Mouse (Mus musculus): ENCODE measurements around the gene Lpxn. TPM values are rescaled to one million over a fixed set of nuclear protein-coding genes. Genes with fewer than 3 reads are reported as not detected.
A peak's percentile ranks its signal among the peaks of the same experiment; 100 is the strongest.

Gene Lpxn
- total RNA-seq, 2 experiments from 2014 or later, result 1.6 to 2.2 TPM

DNA sequence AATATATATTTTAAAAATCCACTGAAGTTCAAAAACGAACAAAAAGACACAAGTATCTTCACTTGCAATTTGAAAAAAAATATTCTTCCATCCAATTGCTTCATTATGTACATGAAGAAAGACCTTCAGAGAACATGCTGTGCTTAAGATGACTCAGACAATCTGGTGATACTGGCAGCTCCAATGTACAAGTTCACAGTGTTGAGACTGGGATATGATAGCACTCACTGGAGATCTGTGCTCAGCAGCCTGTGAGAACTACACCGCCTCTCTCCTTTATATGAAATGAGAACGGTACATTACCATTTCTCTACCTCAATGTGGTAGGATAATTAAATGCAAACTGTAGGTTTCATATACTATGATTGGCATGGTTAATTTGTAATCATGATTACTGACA lies 6.8 kb downstream of the Lpxn start:
- no peak for DNase-seq (ENCODE audit: extremely low spot score in 1 of 2, low spot score in 1 of 2)

DNA sequence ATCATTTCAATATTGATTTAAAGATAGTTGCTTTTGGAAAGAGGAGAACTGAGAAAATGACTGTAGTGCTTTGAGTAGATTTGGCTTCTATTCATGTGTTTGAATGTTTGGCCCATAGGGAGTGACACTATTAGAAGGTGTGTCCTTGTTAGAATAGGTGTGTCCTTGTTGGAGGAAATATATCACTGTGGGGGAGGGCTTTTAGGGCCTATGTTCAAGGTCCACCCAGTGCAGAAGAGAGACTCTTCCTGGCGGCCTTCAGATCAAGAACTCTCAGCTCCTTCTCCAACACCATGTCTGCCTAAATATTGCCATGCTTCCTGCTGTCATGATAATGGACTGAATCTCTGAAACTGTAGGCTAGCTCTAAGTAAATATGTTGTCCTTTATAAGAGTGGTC lies 8.2 kb downstream of the Lpxn start:
- no peak for DNase-seq (ENCODE audit: extremely low spot score in 1 of 2, low spot score in 1 of 2)

DNA sequence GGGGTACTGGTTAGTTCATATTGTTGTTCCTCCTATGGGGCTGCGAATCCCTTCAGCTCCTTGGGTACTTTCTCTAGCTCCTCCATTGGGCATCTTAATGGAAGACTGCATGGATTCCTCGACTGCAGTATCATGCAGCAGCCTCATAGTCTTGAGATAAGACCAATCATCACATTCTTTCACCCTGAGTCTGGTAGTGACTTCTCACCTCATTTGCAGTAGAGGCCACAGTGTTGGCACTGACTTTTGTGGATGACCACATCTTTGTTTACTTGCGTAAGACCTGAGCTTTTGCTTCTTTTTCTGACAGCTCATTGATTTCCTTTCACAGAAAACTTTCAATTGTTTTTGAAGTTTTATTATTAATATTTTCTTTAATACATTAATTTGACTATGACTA lies 9.7 kb downstream of the Lpxn start:
- no peak for DNase-seq (ENCODE audit: extremely low spot score in 1 of 2, low spot score in 1 of 2)

DNA sequence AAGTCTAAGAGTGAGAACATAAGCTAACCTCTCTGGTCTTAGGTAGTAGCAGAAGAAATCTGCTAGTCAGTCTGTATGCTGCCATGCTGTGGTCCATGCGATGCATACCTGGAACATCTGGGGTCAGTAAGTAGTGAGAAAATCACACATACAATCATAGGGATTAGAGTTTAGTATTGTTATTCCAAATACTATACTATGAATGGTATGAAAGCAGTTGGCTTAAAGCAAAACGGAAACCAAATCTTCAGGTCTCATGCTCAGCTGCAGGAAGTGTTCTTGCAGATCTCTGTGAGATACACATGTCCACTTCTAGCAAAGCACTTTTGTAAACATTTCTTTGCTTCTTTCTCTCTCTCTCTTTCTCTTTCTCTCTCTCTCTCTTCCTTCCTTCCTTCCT lies 10.2 kb downstream of the Lpxn start:
- no peak for DNase-seq (ENCODE audit: extremely low spot score in 1 of 2, low spot score in 1 of 2)

DNA sequence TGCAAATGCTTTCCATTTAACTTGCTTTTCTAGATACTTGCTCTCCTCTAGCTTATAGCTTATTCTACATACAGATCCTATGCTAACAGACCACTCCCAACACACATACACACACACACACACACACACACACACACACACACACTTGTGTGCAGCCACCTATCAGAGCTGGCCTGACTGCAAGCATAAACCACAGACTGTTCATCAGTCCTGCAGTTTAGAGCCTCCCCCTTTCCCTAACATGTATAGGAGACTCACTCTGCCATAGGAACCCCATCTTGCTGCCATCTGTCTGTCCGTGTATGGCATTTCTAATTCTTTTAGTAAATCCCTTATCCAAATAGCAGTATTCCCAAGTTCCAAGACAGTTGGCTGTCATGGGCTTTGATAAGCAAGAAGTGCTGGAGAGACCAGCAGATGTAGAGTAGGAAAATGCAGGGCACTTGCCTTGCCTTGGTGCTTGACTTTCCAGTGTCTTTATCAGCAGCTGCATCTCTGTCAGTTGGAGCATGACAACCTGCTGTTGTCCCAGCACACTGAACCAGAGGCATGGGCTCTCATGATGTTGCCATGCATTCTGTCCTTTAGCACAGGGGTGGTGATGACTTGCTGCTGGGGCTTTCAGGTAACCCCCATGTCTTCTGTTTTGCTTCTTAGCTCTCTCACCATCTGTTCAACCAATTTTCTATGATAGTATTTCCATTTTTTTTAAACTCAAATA lies 16.8 kb downstream of the Lpxn start:
- DNase-seq (ENCODE audit: extremely low spot score in 1 of 2, low spot score in 1 of 2), result no peak

DNA sequence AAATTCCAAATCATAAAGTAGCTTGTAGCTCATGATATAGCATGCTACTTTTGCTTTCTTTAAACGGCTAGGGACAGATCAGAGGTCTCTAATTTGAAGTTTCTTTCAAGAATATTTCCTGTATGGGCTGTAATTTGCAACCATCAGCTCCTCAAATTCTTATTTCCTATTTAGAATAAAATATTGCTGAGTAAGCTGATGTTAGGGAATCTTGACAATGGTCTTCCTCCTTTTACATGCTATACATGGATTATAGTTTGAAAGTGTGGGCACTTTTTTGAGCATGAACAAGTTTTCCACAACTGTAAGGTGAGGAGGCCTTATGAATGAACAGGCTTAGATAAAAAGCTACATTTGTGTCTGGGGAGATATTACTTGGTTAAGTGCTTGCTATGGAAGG lies 17.9 kb downstream of the Lpxn start:
- DNase-seq (ENCODE audit: extremely low spot score in 1 of 2, low spot score in 1 of 2), result no peak

DNA sequence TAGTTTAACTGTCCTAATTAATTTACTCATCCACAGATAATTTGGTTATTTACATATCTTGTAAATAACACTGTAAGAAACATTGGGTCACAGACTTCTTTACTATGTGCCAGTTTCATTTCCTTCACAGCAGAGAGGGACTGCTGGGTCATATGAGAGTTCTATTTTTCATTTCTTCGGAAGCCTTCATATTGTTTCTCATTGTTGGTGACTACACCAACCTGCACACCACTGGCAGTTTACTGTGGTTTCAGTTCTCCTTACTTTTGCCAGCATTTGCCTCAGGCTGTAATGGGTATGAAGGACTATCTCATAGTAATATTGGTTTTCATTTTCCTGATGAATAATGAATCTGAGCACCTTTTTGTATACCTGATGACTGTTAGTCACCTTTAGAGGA lies 22.5 kb downstream of the Lpxn start:
- DNase-seq (ENCODE audit: extremely low spot score in 1 of 2, low spot score in 1 of 2), result no peak

DNA sequence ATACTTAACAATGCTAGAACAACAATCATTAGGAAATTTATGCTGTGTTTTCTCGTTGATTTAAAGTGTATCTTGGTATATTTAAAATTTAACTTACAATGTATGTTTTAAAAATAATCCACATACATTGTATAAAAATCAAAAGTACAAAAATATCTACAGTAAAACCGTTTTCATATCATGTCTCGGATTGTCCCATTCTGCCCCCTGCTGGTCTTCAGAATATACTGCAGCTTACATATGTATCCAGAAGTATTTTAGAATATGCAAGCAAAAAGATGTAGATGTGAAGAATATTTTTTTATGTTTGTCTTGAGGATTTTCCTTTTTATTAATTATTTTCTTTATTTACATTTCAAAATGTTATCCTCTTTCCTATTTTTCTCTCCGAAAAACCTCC lies 24.4 kb downstream of the Lpxn start:
- peak in 1 of 2 experiments; percentile 18 for DNase-seq (ENCODE audit: extremely low spot score in 1 of 2, low spot score in 1 of 2)

DNA sequence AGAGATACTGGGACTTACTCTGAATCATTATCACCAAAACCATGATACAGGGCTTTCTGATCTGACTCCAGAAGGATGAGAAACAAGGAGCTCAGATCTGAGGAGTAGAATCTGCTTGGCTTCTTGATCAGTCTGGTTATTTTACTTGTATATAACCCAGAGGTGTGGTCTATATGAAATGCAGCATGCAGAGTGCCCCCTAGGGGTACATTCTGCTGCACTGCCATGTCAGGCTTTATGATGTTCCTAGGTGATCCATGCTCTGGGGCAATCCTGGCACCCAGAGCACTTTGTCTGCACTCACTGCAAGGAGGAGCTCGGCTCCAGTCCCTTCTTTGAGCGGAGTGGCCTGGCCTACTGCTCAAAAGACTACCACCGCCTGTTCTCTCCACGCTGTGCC lies 28.6 kb downstream of the Lpxn start:
- no peak for DNase-seq (ENCODE audit: extremely low spot score in 1 of 2, low spot score in 1 of 2)

DNA sequence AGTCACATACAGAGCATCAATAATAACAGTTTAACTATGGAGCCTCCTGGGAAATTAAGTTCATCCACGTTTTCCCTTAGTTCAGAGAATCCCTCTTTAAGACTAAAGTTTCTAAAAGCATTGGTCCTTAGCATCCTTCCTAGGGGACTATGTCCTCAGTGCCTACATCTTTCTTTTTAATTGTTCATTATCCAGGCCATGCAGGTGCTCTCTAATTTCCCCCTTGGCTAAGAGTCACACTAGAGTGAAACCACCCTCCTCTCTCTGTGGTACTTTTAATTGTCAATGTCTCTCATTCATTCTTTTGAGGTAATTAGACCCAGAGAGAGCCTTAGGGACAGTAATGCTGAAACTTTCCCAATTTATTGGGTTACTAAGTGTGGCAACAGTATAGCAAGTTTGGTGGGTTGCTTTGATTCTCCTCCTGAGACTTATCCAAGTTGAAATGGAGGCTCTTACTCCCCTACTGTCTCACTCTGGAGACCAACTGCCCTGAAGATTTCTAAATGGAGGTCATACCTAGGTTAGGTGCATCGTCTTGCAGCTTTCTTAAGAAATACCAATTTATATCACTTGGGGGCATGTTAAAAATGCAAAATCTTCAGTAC lies 34.9 kb downstream of the Lpxn start:
- no peak for DNase-seq (ENCODE audit: extremely low spot score in 1 of 2, low spot score in 1 of 2)

DNA sequence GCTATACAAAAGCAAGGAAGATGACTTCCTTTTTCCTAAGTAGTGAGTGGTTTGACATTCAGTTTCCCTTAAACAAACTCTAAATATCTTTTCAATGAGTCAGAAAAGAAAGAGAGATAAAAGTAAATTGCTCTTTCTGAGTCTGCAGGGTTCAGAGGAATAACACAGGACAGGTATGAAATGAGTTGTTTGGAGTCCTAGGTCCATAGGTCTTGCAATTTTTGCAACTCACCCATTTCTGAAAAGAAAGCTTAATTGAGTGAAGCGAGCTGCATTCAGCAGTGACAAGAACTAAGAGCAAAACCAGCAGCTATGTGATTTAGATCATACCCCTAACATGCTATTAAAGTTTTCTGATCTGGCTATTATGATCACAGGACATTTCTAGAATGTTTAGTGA lies 35.6 kb downstream of the Lpxn start:
- no peak for DNase-seq (ENCODE audit: extremely low spot score in 1 of 2, low spot score in 1 of 2)

DNA sequence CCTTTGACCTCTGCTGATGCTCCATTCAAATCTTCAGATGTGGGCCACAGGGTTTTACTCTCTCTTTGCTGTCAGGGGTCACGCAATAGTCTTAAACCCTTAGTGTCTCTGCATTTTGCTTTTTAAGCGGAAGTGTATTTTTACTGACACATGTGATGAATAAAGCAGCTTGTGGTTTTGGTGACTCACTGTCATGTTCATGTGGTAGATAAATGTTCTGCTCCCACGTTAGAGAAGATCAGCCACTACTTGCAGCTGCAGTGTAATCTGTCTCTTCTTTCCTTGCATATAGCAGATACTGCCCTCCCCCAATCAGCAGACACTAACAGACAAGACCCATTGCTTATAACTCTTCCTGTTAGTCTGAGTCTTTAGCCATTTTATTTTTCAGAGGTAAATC lies 37.6 kb downstream of the Lpxn start:
- DNase-seq (ENCODE audit: extremely low spot score in 1 of 2, low spot score in 1 of 2), result no peak

DNA sequence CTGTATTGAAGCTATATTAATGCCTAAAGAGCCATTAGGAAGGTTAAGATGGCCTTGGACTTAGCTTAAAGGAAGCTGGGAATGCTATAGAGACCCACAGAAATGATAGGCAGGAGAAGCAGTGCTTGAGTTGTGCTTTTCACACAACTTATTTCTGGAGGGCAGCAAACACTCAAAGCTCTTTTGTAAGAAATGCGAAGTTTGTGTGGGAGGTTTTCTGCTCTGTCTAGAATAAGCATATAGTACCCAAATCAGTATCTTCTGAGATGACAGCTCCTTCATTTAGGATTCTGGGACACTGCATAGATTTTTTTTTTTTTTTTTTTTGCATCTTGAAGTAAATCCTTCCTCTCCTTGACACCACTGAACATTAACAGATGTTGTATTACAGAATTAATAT lies 42.5 kb downstream of the Lpxn start:
- no peak for DNase-seq (ENCODE audit: extremely low spot score in 1 of 2, low spot score in 1 of 2)

DNA sequence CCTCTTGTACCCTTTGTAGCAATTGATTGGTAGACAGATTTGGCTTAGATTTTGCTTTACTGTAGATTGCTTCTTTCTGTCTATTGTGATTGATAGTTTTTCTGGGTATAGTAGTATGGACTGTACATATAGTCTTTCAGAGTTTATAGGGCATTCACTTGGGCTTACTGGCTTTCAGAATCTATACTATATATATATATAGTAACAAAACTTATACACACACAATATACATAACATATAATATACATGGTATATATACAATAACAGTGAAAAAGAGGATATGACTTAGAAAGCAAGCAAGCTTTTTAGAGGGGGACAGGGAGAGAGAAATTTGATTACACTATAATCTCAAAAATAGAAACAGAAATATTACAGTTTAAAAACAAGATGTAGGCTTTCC lies 50.4 kb downstream of the Lpxn start, which contains the start of gene Gm5244:
Gm5244 (plus strand) TSS at position 301 of the 400 bp plus-strand sequence.
- DNase-seq (ENCODE audit: extremely low spot score in 1 of 2, low spot score in 1 of 2), result no peak

DNA sequence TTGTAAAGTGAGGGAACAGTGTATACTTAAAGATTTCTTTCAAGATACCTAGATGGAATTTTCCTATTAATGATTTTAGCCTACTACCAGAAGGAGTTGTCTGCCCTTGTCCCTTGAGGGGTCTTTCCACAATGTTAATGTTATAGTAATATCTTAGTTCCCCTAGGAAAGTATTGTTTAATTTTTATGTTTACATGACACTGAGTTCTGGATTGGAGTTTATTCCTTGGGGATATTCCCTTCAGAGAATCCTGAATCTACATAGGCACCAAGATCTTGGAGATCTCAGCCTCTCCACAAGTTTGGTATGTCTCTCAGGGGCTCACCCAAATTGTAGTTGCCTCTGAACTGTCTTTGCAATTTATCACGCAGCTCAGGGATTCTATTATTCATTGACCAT lies 61.0 kb downstream of the Lpxn start, which contains the start of gene Olfr1444:
Olfr1444 (plus strand) TSS at position 301 of the 400 bp plus-strand sequence.
- DNase-seq (ENCODE audit: extremely low spot score in 1 of 2, low spot score in 1 of 2), result no peak

Other genes with a start within 250 kb of the Lpxn start
- gene Gm4952, start 196.2 kb upstream of the Lpxn start, total RNA-seq (2021), result not detected
- gene Glyat, start 162.9 kb upstream of the Lpxn start, total RNA-seq (2021), result under 1 TPM in 1 of 2 experiments, not detected in 1; 0.22 TPM
- not detected for gene Olfr1442, start 125.8 kb upstream of the Lpxn start, total RNA-seq (2021)
- not detected for gene Olfr1443, start 118.1 kb upstream of the Lpxn start, total RNA-seq (2021)
- not detected for gene Keg1, start 100.4 kb upstream of the Lpxn start, total RNA-seq (2021)
- 1 to 10 TPM; 2.7 to 3.6 TPM for gene Cntf, start 30.6 kb upstream of the Lpxn start, total RNA-seq (2021)
- 100 to 1,000 TPM in 1 of 2 experiments, 10 to 100 TPM in 1; 92.1 to 101 TPM for gene Zfp91, start 67 bp upstream of the Lpxn start, total RNA-seq (2021)
- not detected for gene Gm5244, start 50.5 kb downstream of the Lpxn start, total RNA-seq (2021)
- not detected for gene Olfr1444, start 61.1 kb downstream of the Lpxn start, total RNA-seq (2021)
- gene Olfr1445, start 87.7 kb downstream of the Lpxn start, total RNA-seq (2021), result not detected
- gene Olfr1446, start 97.3 kb downstream of the Lpxn start, total RNA-seq (2021), result not detected
- gene Olfr1447, start 107.5 kb downstream of the Lpxn start, total RNA-seq (2021), result not detected
- gene Olfr1448, start 128.2 kb downstream of the Lpxn start, total RNA-seq (2021), result not detected
- gene Olfr1449, start 134.6 kb downstream of the Lpxn start, total RNA-seq (2021), result not detected
- not detected for gene Olfr1450, start 154.1 kb downstream of the Lpxn start, total RNA-seq (2021)
- gene Olfr1451, start 198.8 kb downstream of the Lpxn start, total RNA-seq (2021), result not detected
- not detected for gene Olfr1453, start 232.1 kb downstream of the Lpxn start, total RNA-seq (2021)